Mouse (Mus musculus): ENCODE results near the gene P3h1. TPM values are rescaled to one million over a fixed set of nuclear protein-coding genes. Genes with fewer than 3 reads are reported as not detected.
A peak's percentile ranks its signal among the peaks of the same experiment; 100 is the strongest.

The P3h1 gene
- total and polyA plus RNA-seq, 3 experiments, result 10.5 to 14.5 (median 10.8) TPM

DNA sequence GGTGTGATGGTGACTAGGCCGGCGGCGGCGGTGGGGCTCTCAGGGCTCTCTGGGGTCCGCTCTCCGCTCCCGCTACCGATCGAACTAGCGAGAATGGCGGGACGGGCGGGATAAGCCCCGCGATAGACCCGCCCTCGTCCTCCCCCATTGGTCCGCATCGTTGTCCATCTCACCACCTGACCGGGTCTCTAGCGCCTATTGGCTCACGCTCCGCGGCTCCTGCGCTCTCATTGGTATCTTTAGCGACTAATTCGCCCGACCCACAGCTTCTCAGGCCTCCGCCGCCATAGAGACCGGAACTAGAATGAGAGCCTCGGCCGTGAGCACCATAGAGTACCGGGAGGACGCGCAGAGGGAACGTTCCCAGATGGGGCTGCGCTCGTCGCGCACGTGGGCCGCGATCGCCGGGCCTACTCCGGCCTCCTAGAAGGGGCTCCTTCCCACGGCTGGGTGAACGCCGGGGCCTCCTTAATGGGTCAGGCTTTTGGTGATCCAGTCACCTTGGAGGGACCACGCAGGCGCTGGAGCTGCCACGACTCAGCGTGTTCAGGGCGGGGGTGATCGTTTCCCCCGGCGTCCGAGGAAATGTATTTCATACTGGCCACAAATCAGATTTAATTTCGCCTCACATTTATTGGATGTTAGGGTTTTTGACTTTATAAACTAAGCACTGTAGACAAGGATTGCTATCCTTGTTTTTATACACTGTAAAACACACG lies 61.9 kb downstream of the P3h1 start, which contains the start of gene Ybx1:
Gene Ybx1, minus strand, starts transcription at position 190 of the 719 bp plus-strand sequence.
- intact Hi-C loops (cut with DNase I), result loop anchor here (2.0 kb wide), 2 partner anchors 26 to 48 kb away; partner anchors contain the start of gene Ppih
- peak; percentile 99 to 100 for DNase-seq
- Histone ChIP-seq H3K27me3 (ENCODE audit: control insufficient read depth, insufficient read depth, low read length) (no peaks in the 10 kb centered on the region), H3K27ac (peak within 1 kb of the TSS; percentile 92), H3K36me3 (ENCODE audit: control insufficient read depth, insufficient read depth, low read length) (peaks cover 20% of the 10 kb centered on the region), H3K4me3 (peak within 1 kb of the TSS; percentile 64), H3K4me1 (ENCODE audit: control insufficient read depth, insufficient read depth, low read length) (peaks cover 5% of the 10 kb centered on the region), H3K79me2 (replicated peaks; ENCODE audit: control insufficient read depth, insufficient read depth, low read length) (peaks cover 15% of the 10 kb centered on the region), H3K9ac (ENCODE audit: low read depth, low read length) (peak within 1 kb of the TSS; percentile 88)
- under 1% methylated on average over 61 of the region's 61 CpGs for WGBS
- TF ChIP-seq POLR2A (IDR thresholded peaks at IDR 0.05; ENCODE audit: insufficient read depth, low read depth, low read length), result peak; percentile 57; the same call in 1 of the 2 replicates
- no peak for TF ChIP-seq CTCF (IDR thresholded peaks at IDR 0.05)
- no peak for TF ChIP-seq EP300 (IDR thresholded peaks at IDR 0.05; ENCODE audit: insufficient read depth, low read depth, low read length)

DNA sequence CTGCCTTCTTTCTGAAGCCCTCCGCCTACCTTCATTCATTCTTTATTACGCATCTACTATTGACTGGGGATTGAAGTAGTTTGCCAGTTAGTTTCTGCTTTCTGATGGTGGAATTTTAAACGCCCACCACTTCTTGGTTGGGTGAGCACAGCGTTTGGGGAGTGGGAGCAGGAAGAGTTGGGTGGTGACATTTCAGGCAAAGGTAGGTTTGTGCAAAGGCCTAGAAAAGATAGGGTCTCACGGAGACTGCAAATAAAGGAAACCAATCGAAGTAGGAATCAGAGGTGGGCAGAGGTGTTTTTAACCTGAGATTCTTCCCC lies 62.4 kb downstream of the P3h1 start:
- Histone ChIP-seq H3K79me2 (replicated peaks; ENCODE audit: control insufficient read depth, insufficient read depth, low read length) (peaks cover 13% of the 10 kb centered on the region), H3K36me3 (ENCODE audit: control insufficient read depth, insufficient read depth, low read length) (peaks cover 16% of the 10 kb centered on the region), H3K9ac (ENCODE audit: low read depth, low read length) (peak overlapping the region; percentile 84), H3K27me3 (ENCODE audit: control insufficient read depth, insufficient read depth, low read length) (no peaks in the 10 kb centered on the region), H3K27ac (peak overlapping the region; percentile 92), H3K4me1 (ENCODE audit: control insufficient read depth, insufficient read depth, low read length) (peaks cover 5% of the 10 kb centered on the region), H3K4me3 (peak overlapping the region; percentile 64)
- intact Hi-C loops (cut with DNase I), result loop anchor here (2.0 kb wide), 2 partner anchors 26 to 48 kb away; partner anchors contain the start of gene Ppih
- TF ChIP-seq POLR2A (IDR thresholded peaks at IDR 0.05; ENCODE audit: insufficient read depth, low read depth, low read length), result no peak
- no peak for TF ChIP-seq EP300 (IDR thresholded peaks at IDR 0.05; ENCODE audit: insufficient read depth, low read depth, low read length)
- no peak for TF ChIP-seq CTCF (IDR thresholded peaks at IDR 0.05)
- DNase-seq, result no peak
- WGBS, result 11% methylated on average over 6 of the region's 6 CpGs

DNA sequence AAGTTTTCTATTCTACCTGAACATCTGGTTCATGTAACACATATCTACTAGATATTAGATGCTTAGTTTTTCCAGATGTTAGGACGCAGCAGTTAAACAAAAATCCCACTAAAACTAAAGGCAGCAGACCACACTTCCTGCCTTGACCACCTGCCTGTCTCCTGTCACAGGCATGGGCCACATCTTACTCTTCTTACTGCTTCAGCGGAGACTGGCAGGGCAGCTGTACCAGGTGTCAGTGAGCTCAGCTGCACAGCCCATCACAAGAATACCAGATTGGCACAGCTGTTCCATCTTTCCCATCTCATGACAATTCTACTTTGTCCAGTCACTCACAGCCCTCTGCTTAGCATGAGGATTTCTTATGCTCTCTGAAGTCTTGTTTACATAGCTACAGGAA lies 64.6 kb downstream of the P3h1 start:
- Histone ChIP-seq H3K27me3 (ENCODE audit: control insufficient read depth, insufficient read depth, low read length) (no peaks in the 10 kb centered on the region), H3K4me3 (no peak overlapping the region), H3K27ac (no peak overlapping the region), H3K4me1 (ENCODE audit: control insufficient read depth, insufficient read depth, low read length) (peaks cover 3% of the 10 kb centered on the region; the same call in 1 of the 2 replicates), H3K9ac (ENCODE audit: low read depth, low read length) (no peak overlapping the region), H3K79me2 (replicated peaks; ENCODE audit: control insufficient read depth, insufficient read depth, low read length) (peaks cover 7% of the 10 kb centered on the region; the same call in 1 of the 2 replicates), H3K36me3 (ENCODE audit: control insufficient read depth, insufficient read depth, low read length) (peaks cover 3% of the 10 kb centered on the region; the same call in 1 of the 2 replicates)
- no peak for DNase-seq
- 66% methylated on average over 2 of the region's 2 CpGs for WGBS
- TF ChIP-seq EP300 (IDR thresholded peaks at IDR 0.05; ENCODE audit: insufficient read depth, low read depth, low read length) (no peak), POLR2A (IDR thresholded peaks at IDR 0.05; ENCODE audit: insufficient read depth, low read depth, low read length) (no peak), CTCF (IDR thresholded peaks at IDR 0.05) (no peak)
- intact Hi-C loops (cut with DNase I), result no loop called here

Other genes with a start within 250 kb of the P3h1 start
- gene Slc2a1, start 124.2 kb upstream of the P3h1 start, total RNA-seq (2021), result 10 to 100 TPM in 1 of 2 experiments, 1 to 10 TPM in 1; 8.9 to 18.9 TPM
- 16.6 and 18.1 TPM in 2 replicates for gene Slc2a1, start 124.2 kb upstream of the P3h1 start, polyA plus RNA-seq (2012; rRNA removed)
- gene Zfp691, start 58.7 kb upstream of the P3h1 start, total RNA-seq (2021), result 10 to 100 TPM; 20.6 to 23.4 TPM
- 20.6 and 41.2 TPM in 2 replicates for gene Zfp691, start 58.7 kb upstream of the P3h1 start, polyA plus RNA-seq (2012; rRNA removed)
- gene Ermap, start 42.9 kb upstream of the P3h1 start, total RNA-seq (2021), result under 1 TPM in 1 of 2 experiments, not detected in 1; 0.09 TPM
- 0.10 and 0.20 TPM in 2 replicates for gene Ermap, start 42.9 kb upstream of the P3h1 start, polyA plus RNA-seq (2012; rRNA removed)
- gene Svbp, start 37.6 kb upstream of the P3h1 start, total RNA-seq (2021), result 10 to 100 TPM; 13.6 to 17.5 TPM
- gene Svbp, start 37.6 kb upstream of the P3h1 start, polyA plus RNA-seq (2012; rRNA removed), result 20.3 and 24.5 TPM in 2 replicates
- not detected for gene Tmem269, start 14.7 kb upstream of the P3h1 start, total RNA-seq (2021)
- gene Tmem269, start 14.7 kb upstream of the P3h1 start, polyA plus RNA-seq (2012; rRNA removed), result 0.16 and 0.67 TPM in 2 replicates
- 10 to 100 TPM; 17.7 to 24.8 TPM for gene AU022252, start 203 bp upstream of the P3h1 start, total RNA-seq (2021)
- 6.4 and 11.2 TPM in 2 replicates for gene AU022252, start 203 bp upstream of the P3h1 start, polyA plus RNA-seq (2012; rRNA removed)
- not detected for gene Cldn19, start 22.5 kb downstream of the P3h1 start, total RNA-seq (2021)
- 0.37 TPM in 1 of 2 replicates, not detected in the other for gene Cldn19, start 22.5 kb downstream of the P3h1 start, polyA plus RNA-seq (2012; rRNA removed)
- 100 to 1,000 TPM; 773 to 861 TPM for gene Ybx1, start 61.7 kb downstream of the P3h1 start, total RNA-seq (2021)
- gene Ybx1, start 61.7 kb downstream of the P3h1 start, polyA plus RNA-seq (2012; rRNA removed), result 266 and 385 TPM in 2 replicates
- 10 to 100 TPM in 1 of 2 experiments, 1 to 10 TPM in 1; 8.2 to 10.3 TPM for gene Ppih, start 87.6 kb downstream of the P3h1 start, total RNA-seq (2021)
- 5.5 and 7.4 TPM in 2 replicates for gene Ppih, start 87.6 kb downstream of the P3h1 start, polyA plus RNA-seq (2012; rRNA removed)
- under 1 TPM in 1 of 2 experiments, not detected in 1; 0.52 TPM for gene Ccdc30, start 182.6 kb downstream of the P3h1 start, total RNA-seq (2021)
- 0.41 TPM in 1 of 2 replicates, not detected in the other for gene Ccdc30, start 182.6 kb downstream of the P3h1 start, polyA plus RNA-seq (2012; rRNA removed)
- 1 to 10 TPM; 7.8 to 9.2 TPM for gene Ppcs, start 189.5 kb downstream of the P3h1 start, total RNA-seq (2021)
- gene Ppcs, start 189.5 kb downstream of the P3h1 start, polyA plus RNA-seq (2012; rRNA removed), result 10.6 and 11.2 TPM in 2 replicates
- gene Zmynd12, start 189.9 kb downstream of the P3h1 start, total RNA-seq (2021), result not detected
- gene Zmynd12, start 189.9 kb downstream of the P3h1 start, polyA plus RNA-seq (2012; rRNA removed), result 0.74 TPM in 1 of 2 replicates, not detected in the other

Data from heart, adult 2 months (tissue).